Mouse (Mus musculus) midbrain, postnatal 0 days (tissue): ENCODE data around the gene Ehd1. TPM values are rescaled to one million over a fixed set of nuclear protein-coding genes. Genes with fewer than 3 reads are reported as not detected.

Experiments used
- ATAC-seq: fragments of 200-750 bp; cut with Nextera tagmentation; 2 replicates; pipeline ENCODE4 v1.8.0; 2017; ENCODE audit warnings: moderate number of reproducible peaks, mild to moderate bottlenecking, moderate TSS enrichment, moderate library complexity; ENCODE audit not compliant: low FRiP score
- DNase-seq: peaks from one replicate; pipeline ENCODE4 v3.0.0-alpha.2; 2015; ENCODE audit warnings: low spot score
- H3K27ac ChIP-seq: fragments of 300-500 bp; sonication (generic); 2 replicates; pipeline ENCODE4 v1.5.1; 2014; ENCODE audit warnings: low read depth, mild to moderate bottlenecking, low read length, mixed read lengths
- H3K27me3 ChIP-seq: fragments of 300-500 bp; sonication (generic); 2 replicates; pipeline ENCODE4 v1.6.1; 2014; ENCODE audit warnings: low read length, control low read depth, mixed read lengths; ENCODE audit not compliant: insufficient read depth
- H3K36me3 ChIP-seq: fragments of 300-500 bp; sonication (generic); 2 replicates; pipeline ENCODE4 v1.6.1; 2014; ENCODE audit warnings: low read length, control low read depth, mixed read lengths; ENCODE audit not compliant: insufficient read depth
- H3K4me1 ChIP-seq: fragments of 300-500 bp; sonication (generic); 2 replicates; pipeline ENCODE4 v1.6.1; 2014; ENCODE audit warnings: mild to moderate bottlenecking, control low read depth, antibody characterized with exemption, low read length, mixed read lengths; ENCODE audit not compliant: insufficient read depth
- H3K4me2 ChIP-seq: fragments of 300-500 bp; sonication (generic); 2 replicates; pipeline ENCODE4 v1.6.1; 2014; ENCODE audit warnings: low read depth, mild to moderate bottlenecking, low read length, mixed read lengths; ENCODE audit not compliant: poor library complexity, severe bottlenecking
- H3K4me3 ChIP-seq: fragments of 300-500 bp; sonication (generic); 2 replicates; pipeline ENCODE4 v1.5.1; 2014; ENCODE audit warnings: low read depth, mild to moderate bottlenecking, low read length, moderate library complexity
- H3K9ac ChIP-seq: fragments of 300-500 bp; sonication (generic); replicated peaks from 2 replicates; pipeline ENCODE4 v1.6.1; 2014; ENCODE audit warnings: mild to moderate bottlenecking, low read length, moderate library complexity, mixed read lengths; ENCODE audit not compliant: poor library complexity, severe bottlenecking
- H3K9me3 ChIP-seq: fragments of 300-500 bp; sonication (generic); 2 replicates; pipeline ENCODE4 v1.6.1; 2016; ENCODE audit warnings: low read length, control low read depth
- CTCF ChIP-seq: IDR thresholded peaks from 2 replicates; pipeline ENCODE4 v1.5.1; 2016; ENCODE audit warnings: antibody characterized with exemption, mild to moderate bottlenecking
- whole genome bisulfite sequencing: fragments of 180-500 bp; shearing (Covaris S2); extraction: QIAGEN DNeasy Blood & Tissue Kit; methylation state at CpG from one replicate; pipeline ENCODE4 v1.1.7; 2014; 5-methylcytosine and 5-hydroxymethylcytosine counted together
- polyA plus RNA-seq: library from polyadenylated mRNA; unstranded; fragments of >200 nt; fragmentation: Nextera tagmentation; extraction: Ambion mirVana; gene quantifications from 2 replicates; pipeline ENCODE4 v1.2.1, GENCODE M21; 2015
- total RNA-seq: library from RNA; depleted of rRNA; stranded (reverse); fragments of >200 nt; gene quantifications from 2 replicates; pipeline ENCODE4 v1.2.3, GENCODE M21; 2014

Gene Ehd1
- total and polyA plus RNA-seq, 2 experiments from 2014 or later, result 74.0 to 139 TPM

DNA sequence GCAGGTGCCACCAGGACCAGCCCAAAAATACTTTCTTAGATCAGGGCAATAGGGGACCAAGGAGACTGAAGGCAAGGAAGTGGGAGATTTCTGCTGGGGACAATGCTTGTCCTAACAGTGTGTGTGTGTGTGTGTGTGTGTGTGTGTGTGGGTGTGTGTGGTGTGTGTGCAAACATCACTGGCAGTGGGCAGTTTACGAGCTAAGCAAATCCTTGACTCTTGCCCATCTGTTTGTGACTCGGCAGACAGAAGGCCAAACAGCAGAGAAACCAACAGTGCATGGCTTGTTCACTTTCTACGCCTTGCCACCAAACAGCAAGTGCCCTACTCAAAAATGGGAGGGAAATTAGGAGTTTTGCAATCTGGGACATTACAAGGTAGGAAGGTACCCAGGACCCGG lies 2.9 kb upstream of the Ehd1 start:
- no peak overlapping the region for H3K9ac ChIP-seq
- no peak overlapping the region for H3K27ac ChIP-seq
- no peaks in the 10 kb centered on the region for H3K36me3 ChIP-seq
- DNase-seq (no peak), ATAC-seq (no peak)
- no peaks in the 10 kb centered on the region for H3K9me3 ChIP-seq
- H3K27me3 ChIP-seq, result no peaks in the 10 kb centered on the region
- no peak for TF ChIP-seq CTCF
- H3K4me2 ChIP-seq, result no peak overlapping the region
- H3K4me1 ChIP-seq, result peaks cover 7% of the 10 kb centered on the region; the same call in 1 of the 2 replicates
- WGBS, result 95% methylated on average over 4 of the region's 4 CpGs
- no peak overlapping the region for H3K4me3 ChIP-seq

DNA sequence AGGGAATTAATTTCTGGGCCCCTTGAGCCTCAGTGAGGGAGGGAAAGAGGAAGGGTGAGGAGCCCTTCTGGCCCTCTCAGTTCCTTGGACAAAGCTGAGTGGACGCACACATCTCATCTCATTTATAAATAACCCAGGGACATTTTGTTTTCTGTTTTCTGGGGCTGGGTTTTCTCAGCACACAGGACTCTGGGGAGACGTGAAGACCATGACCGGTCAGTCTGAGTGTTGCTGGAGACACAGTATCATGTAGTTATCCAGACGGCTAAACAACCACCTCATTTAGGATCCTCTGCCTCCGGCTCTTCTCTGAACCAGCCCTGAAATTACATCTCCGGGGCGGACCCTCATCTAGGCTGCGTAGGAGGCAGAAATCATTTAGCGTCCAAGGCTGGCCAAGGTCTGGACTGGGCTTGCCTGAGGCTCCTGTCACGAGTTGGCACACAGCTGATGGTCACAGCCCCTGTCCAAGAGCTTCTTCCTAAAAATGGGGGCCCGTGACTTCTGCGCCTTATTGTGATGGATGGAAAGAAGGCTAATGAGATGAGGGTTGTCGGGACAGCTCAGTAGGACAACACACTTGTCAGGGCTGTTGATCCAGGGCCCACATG lies 2.4 kb upstream of the Ehd1 start:
- H3K4me1 ChIP-seq, result peaks cover 12% of the 10 kb centered on the region; the same call in 1 of the 2 replicates
- H3K9ac ChIP-seq, result no peak overlapping the region
- no peak overlapping the region for H3K4me2 ChIP-seq
- H3K36me3 ChIP-seq, result no peaks in the 10 kb centered on the region
- TF ChIP-seq CTCF, result no peak
- H3K27ac ChIP-seq, result no peak overlapping the region
- WGBS, result 92% methylated on average over 13 of the region's 13 CpGs
- H3K27me3 ChIP-seq, result no peaks in the 10 kb centered on the region
- H3K4me3 ChIP-seq, result no peak overlapping the region
- no peaks in the 10 kb centered on the region for H3K9me3 ChIP-seq
- ATAC-seq, result no peak
- DNase-seq, result no peak

DNA sequence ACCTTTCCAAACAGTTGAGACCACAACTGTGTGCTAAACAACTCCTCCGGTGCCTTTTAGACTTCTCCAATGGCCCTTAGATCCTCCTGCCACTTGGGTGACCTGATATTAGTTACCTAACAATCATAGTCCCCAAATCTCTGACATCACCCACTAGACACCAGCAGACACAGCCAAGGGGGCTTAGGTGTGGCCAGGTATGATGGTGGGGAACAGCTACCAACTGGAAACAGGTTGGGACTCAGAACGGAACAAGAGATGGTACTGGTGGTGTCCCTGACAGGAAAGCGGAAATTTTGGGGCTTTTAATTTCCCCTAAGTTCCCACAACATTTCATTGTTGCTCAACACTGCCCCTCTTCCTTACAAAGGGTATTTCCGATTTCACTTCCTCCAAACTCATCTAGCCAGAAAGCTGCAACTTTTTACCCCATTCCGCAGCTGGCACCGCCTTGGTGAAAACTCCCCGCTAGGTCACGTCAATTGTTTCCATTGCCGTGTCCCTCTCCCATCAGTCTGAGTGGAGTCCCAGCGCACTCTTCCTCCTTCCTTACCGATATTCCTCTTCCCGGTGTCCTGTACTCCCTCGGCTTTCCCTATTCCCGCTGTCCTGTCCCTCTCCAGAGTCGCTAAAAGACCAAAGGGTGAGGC lies 660 bp upstream of the Ehd1 start:
- Histone ChIP-seq H3K4me2 (peak overlapping the region; percentile 91), H3K4me1 (peaks cover 20% of the 10 kb centered on the region; the same call in 1 of the 2 replicates), H3K27me3 (no peaks in the 10 kb centered on the region), H3K27ac (peak overlapping the region; percentile 78), H3K4me3 (peak overlapping the region; percentile 81), H3K9ac (peak overlapping the region; percentile 59; the same call in 1 of the 2 replicates), H3K9me3 (no peaks in the 10 kb centered on the region), H3K36me3 (peaks cover 7% of the 10 kb centered on the region; the same call in 1 of the 2 replicates)
- peak; percentile 32 for TF ChIP-seq CTCF
- ATAC-seq (peak; percentile 6; the same call in 1 of the 2 replicates), DNase-seq (peak; percentile 19)
- WGBS, result 8% methylated on average over 15 of the region's 15 CpGs

DNA sequence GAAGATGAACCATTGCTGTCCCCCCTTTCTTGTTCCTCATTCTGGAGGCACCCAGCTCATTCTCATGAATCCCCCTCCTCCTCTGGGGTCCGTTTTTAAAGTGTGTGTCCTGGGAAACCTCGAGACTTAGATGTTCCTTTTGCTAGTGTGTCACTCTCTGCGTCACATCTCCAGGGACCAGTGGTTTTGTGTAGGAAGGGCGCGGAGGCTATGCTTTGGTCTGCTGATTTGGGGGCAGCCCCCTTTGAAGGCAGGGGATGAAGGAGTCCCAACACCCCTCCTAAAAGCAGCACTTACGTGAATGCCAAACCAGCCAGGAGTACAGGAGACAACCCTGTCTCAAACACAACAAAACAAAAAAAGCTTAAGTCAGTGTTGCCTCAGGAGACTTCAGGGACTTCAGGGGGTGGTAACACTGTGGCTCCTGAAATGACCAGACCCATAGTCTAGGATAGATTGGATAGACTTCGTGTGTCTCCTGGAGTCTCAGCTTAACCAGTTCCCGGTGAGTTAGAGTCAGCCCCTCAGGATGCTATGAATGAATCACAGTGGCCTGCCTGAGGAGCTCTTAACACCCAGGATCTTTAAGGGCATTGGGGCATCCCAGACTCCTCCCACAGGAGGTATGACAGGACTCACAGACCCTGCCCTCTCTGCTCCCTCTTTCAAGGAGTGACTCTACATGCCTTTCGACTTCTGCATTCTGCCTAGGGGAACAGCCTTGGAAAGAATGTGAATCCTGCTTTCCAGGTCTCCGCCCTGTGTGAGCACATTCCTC lies 1.3 kb downstream of the Ehd1 start:
- 6% methylated on average over 10 of the region's 10 CpGs for WGBS
- peak; percentile 41 for DNase-seq

DNA sequence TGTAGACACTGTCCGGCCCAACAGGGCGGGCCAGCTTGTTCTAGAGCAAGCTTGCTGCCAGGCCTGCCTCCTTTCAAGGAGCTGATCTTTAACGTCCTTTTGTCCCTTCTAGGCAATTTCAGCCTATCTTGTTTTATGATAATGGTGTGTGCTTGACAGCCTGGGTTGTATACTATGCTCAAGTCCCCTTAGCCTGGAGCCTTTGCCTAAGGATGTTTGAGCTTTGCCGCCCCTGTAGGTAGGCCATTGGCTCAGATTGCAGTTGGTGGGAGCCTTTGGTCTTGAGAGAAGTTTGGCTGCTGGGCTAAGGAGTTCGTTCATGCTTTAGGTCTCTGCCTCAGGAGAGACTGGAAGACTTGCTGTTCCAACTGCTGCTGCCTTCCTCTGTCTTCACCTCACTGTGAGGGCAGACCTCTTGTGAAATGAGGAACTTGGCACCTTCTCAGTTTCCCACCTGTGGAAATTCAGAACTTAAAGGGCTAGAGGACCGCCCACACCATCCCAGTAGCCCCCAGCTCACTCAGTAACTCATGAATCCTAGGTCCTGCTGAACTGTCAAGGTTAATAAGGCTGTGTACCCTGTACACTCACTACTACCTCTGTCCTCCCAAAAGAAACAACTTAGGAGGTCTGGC lies 2.0 kb downstream of the Ehd1 start:
- Histone ChIP-seq H3K36me3 (peaks cover 18% of the 10 kb centered on the region), H3K9ac (peak overlapping the region; percentile 82), H3K4me3 (peak overlapping the region; percentile 81), H3K9me3 (no peaks in the 10 kb centered on the region), H3K27ac (no peak overlapping the region), H3K27me3 (no peaks in the 10 kb centered on the region), H3K4me2 (peak overlapping the region; percentile 91), H3K4me1 (peaks cover 20% of the 10 kb centered on the region; the same call in 1 of the 2 replicates)
- WGBS, result 36% methylated on average over 6 of the region's 6 CpGs
- DNase-seq, result no peak
- TF ChIP-seq CTCF, result no peak
- no peak for ATAC-seq

More for the DNA sequence above, 1.3 kb downstream of the Ehd1 start:
- no peaks in the 10 kb centered on the region for H3K9me3 ChIP-seq
- peak overlapping the region; percentile 82 for H3K9ac ChIP-seq
- peak overlapping the region; percentile 81 for H3K4me3 ChIP-seq
- peaks cover 20% of the 10 kb centered on the region; the same call in 1 of the 2 replicates for H3K4me1 ChIP-seq
- ATAC-seq, result no peak
- H3K27me3 ChIP-seq, result no peaks in the 10 kb centered on the region
- H3K4me2 ChIP-seq, result peak overlapping the region; percentile 91
- peaks cover 18% of the 10 kb centered on the region for H3K36me3 ChIP-seq
- no peak overlapping the region; the same call in 1 of the 2 replicates for H3K27ac ChIP-seq
- no peak for TF ChIP-seq CTCF
